Mouse (Mus musculus) kidney, adult 8-10 months (tissue): ENCODE measurements around the gene Dstn.

Source experiments
- DNase-seq, 2 experiments: peaks; one replicate each; pipeline ENCODE4 v3.0.0; 2022

The Dstn gene

DNA sequence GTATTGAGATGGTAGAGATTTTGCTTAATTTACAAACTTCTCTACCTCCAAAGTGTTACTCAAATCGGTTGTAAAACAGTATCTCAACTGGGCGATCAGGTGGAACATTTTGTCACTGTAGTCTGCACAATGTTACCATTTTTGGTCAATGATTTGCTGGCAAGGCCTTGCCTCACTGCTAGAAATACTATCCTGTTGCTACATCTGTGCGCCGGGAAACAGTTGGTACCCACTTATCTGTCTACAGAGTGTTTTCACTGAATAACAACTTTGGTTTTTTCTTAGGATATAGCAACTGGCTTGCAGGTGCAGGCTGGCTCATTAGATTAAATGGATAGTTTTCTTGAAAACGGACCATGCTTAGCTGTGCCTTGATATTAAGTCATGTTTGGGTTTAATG lies 1.1 kb downstream of the Dstn start:
- peak; percentile 37 to 53 for DNase-seq

DNA sequence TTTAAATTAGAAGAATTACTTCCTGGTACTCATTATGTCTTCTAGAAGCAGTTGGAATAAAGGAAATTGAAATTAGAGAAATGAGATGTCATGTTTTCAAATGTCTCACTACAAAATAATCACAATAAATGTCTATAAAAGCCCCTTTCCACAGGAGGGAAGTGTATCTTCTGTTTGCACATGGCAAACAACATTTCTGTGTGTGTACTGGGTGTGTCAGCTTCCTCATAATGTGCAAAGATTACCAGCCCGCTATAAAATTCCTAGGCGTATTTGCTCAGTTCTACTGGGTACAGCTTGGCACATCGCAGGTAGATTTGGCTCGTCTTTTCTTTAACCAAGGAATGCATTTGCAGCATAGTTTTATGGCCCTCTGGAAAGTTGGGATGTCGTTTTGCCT lies 2.5 kb downstream of the Dstn start:
- DNase-seq = no peak

DNA sequence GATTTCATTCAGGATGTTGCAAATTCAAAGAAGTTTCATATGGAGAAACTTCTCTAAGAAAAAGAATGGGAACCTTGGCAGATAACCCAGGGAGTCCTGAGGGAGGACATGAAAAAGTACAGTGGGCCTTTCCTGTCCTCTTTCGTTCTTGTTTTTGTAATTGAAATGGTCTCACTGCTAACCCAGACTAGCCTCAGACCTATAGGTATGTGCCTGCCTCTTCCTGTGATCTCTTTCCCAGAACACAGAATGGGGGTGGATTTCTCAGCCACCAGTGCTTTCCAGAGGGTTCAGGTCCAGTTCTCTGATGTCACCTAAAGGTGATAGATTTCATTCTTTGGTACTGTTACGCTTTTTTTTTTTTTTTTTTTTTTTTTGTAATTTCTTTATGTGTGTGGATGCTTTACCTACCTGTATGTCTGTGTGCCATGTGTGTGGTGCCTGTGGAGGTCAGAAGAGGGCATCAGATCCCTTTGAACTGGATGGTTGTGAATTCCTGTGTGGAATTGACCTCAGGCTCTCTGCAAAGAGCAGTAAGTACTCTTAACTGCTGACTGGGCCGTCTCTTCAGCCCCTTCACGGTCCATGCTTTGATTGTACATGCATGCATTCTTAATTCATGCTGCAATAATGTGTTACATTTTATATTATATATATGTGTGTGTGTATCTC lies 3.8 kb downstream of the Dstn start:
- DNase-seq = peak in 1 of 2 experiments; percentile 31

DNA sequence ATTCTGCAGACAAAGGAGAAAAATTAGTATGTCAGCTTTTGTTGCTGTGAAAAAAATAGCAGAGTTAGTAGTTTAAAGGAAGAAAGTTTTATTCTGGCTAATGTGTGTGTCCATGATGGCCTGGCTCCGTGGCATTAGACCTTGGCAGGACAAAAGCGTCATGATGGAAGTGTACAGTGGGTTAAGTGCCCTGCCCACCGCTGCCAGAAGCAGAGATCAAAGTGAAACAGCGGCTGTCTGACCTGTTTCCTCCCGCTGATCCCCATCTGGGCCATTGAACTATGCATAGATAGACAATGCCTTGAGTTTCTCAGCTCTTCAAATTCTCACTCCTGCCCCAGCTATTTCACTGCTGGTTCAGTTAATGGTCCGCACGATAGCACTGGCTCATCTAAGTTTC lies 9.0 kb downstream of the Dstn start:
- no peak for DNase-seq

DNA sequence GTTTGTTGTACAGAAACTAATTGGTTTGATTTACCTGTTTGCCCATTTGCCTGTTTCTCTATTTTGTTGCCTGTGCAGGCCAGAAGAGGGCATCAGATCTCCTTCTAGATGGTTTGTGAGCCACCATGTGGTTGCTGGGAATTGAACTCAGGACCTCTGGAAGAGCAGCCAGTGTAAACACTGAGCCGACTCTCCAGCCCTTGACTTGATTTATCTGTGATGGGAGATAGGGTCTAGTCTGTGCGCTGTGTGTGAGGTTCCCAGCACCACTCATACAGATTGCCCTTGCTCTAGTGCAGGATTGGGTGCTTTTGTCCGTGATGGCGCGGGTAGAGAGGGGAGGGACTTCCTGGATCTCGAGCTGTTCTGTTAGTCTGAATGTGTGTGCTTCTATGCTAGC lies 10.7 kb downstream of the Dstn start:
- DNase-seq = no peak

DNA sequence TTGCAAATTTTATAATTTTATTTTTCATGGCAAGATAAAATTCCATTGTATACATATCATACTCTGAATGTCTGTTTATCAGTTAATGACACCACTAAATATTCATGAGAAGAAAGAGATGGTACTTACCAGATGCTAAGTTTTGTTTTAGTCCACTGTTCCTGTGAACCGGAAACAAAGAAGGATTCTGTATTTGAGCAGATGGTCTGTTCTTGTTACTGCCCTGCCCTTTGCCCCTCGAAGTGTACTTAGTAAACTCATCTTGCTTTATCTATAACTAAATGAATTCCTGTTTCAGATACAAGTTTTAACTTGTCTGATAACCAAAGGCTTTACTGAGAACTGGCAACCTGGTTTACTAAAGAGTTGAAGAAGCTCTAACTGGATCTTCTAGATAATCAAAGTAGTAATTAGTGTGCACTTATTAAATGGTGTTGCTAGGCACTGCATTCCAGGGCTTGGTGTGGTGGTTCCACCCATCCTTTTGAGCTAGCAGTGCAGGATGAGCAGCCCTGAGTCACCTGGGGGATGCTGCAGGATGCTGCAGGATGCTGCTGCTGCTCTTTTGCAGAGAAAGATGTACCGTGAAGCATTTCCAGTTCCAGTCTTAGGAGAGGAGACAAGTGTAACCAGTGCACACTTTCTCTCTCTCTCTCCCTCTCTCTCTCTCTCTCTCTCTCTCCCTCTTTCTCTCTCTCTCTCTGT lies 14.6 kb downstream of the Dstn start:
- DNase-seq = no peak

DNA sequence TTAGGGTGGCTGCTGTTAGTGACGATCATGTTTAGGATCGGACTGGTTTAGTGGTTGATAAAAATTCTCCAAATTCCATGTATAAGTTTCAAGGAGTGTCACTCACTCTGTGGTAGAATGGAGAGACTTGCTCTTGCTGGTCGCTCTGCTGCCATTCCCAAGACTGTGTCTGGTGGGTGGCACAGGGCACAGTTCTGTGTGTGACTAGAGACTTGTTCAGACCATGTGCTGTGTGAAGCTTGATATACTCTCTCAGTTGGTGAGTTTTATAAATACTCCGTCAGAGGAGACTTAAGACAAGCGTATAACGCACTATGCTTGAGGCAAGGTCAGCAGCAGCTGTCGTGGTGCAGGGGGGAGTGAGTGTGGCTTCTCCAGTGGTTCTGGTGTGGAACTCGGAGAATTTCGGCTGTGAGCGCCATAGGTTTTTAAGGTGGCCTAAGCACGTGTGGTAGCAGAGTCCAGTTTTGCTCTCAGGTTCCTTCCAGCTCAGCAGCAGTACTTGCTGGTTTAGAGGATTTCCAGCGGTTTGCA lies 17.3 kb downstream of the Dstn start:
- DNase-seq = no peak

DNA sequence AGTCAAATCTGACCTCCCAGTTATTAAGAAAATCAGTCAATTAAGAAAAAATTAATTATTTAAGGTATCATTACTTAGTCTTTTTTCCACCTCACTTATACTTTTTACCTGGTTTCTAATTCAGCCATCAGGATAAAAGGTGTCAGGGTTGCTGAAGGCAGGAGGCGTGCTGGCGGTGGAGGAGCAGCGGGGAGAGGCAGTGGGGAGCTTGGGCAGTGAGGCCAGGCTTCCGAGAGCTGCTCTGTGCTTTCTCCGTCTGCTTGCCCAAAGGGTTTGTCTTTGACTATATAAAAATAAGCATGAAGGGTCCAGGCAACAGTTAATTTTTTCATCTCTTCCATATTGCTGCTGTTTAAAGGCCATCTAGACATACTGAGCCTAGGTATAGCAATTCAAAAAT lies 18.4 kb downstream of the Dstn start:
- no peak for DNase-seq

DNA sequence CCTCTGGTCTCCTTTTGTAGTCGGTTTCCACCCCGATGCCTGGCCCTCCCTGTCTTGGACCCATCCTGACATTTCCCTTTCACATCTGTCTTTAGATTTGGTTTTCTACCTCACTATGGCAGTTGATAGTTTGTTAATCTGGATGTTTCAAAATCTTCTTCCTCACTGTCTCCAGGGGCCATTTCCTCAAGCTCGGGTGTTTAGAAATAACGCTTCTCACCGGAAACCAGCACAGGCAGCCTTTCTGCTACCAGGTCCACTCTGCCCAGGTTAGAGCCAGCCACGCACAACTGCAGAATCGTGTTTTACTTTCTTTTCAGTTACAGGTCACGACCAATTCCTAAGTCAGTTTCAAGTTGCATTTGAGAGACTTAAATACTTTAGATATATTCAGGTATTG lies 19.3 kb downstream of the Dstn start:
- no peak for DNase-seq

DNA sequence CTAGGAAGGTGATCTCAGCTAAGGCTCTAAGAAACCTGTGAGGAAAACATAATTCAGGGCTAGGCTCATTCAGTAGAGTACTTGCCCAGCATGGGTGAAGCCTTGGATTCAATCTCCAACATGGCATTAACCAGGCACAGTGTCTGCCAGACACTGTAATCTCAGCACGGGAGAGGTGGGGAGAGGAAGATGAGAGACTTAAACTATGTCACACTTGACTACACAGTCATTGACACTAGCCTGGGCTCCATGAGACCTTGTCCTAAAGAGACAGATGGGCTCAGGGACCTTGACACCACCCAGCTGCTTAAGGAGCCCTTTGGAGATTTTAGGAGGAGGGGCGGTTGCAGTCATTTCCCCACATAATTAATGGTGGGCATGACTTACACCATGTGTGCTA lies 22.7 kb downstream of the Dstn start:
- DNase-seq = no peak

DNA sequence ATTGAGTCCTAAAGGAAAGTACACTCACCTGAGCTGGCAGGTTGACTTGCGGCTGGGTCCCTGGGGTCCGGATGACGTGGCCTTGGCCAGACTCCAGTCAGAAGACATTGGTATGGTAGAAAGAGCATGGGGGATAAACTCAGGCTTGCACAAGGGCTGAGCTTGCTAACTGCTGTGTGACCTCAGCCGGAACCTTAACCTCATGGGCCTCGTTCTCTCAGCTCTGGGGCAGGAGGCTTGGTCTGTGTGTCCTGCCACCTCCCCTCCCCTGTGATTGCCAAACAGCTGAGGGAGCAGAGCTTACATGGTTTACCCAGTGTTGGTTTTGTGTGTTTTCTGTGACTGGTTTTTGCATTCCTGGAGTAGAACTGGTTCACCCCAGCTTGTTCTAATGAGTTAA lies 25.3 kb downstream of the Dstn start:
- DNase-seq = no peak

DNA sequence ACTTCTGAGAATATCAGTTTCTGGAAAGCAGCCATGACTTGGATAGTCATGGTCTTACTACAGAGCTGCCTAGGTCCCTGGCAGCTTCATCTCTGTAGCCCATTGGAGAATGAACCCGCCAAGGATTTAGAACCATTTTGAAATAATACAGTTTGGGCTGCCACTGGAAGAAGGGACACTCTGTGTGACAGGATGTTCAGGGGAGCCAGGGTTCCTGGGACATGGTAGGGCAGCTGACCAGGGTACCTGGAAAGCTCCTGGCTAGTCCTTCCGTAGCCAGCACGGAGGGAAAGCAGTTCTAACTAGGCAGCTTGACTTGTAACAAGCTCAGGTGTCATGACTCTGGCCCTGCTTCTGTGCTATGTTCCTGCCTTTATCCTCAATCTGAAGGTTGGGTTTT lies 29.7 kb downstream of the Dstn start:
- no peak for DNase-seq

DNA sequence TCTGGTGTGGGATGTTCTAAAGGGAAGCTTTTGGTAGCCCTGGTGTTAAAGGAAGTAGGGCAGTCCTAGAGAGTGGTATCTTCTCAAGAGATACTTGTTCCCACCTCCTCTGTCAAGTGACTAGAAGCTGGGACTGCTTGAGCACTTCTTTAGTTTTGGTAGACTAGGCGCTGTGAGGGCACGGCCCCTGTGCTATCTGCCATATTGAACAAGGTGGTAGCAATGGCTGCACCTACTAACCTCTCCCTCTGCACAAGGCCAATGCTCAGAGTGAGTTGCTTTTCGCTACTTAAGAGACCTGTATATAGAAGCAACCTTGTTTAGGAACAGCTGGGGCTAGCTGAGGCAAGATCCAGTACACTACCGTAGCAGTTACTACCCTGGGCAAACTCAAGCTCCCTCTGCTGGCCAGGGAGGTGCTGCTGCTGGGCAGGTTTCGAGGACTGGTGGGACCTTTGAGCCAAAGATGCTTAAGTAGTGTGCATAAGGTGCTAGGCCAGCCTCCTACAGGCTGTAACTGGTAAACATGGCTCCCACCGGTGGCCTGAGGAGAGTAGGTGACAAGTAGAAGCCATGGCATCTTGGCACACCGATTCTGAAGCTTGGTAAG lies 30.5 kb downstream of the Dstn start:
- peak; percentile 32 to 63 for DNase-seq

DNA sequence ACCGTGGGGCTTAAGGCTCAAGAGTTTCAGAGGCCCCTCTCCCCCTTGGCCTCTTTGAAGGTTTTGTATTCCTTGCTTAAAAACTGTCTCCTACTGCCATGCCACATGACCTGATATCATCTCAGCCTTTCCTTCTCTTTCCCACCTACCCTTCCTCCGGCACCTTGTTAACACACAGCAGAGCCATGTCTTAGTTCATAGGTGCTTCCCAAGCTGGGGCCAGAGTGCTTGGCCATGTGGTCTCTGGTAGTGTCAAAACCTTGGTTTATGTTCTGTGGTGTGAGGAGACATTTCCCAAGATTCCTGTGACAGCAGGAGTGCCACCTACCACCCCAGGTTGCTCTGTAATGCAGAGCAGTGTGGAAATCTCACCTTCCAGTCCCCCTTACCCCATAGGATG lies 31.3 kb downstream of the Dstn start:
- no peak for DNase-seq

DNA sequence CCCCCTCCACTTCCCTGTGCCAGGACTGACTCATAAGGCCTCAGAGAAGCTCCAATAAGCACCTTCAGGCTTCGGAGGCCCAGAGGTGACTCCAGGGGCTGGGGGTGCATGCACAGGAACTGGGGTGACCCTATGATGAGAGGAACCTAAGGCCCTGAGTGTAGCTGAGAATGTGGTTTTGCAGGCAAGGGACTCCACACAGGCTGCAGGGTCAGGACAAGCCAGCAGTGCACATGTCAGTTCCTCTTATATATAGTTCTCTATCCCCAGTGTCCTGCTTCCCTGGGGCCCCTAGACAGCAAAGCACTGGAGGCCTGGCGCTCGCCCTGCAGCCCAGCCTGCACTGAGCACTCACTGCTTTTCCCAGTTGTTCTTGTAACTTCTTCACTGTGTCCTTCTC lies 32.9 kb downstream of the Dstn start:
- no peak for DNase-seq

DNA sequence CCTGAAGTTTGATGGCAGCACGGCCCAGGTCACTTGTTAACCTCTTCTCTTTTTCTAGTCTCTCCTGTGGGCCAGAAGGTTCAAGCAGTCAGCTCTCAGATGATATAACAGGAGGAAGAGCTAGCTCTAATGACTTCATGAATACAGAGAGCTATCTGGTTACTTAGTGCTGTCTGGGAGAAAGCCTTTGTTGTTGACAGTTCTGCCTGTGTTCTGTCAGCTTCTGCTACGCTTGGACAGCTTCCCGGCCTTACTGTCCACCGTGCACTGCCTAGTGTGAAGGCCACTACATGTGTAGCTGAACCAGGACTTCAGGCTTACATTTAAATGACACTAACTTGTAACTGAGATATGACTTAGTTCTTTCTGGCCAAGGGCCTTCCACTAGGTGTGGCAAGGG lies 33.3 kb downstream of the Dstn start:
- DNase-seq = no peak

DNA sequence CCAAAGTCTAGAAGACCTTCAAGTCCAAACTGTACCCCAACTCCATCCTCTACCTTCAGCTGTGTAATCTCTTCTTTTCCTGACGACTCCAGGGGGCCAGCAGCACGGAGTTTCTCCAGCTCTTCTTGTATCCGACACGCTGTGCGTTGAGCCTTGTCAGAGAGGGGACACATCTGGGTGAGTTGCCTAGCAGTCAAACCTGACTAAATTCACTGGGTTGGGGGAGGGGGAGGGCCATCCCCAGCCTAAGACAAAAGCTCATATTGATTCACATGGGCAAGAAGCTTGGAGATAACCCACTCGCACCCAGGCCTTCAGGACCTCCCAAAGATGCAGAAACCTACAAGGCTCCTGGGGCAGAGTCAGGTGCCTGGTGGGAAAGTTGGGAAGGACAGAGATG lies 34.1 kb downstream of the Dstn start:
- DNase-seq = no peak

DNA sequence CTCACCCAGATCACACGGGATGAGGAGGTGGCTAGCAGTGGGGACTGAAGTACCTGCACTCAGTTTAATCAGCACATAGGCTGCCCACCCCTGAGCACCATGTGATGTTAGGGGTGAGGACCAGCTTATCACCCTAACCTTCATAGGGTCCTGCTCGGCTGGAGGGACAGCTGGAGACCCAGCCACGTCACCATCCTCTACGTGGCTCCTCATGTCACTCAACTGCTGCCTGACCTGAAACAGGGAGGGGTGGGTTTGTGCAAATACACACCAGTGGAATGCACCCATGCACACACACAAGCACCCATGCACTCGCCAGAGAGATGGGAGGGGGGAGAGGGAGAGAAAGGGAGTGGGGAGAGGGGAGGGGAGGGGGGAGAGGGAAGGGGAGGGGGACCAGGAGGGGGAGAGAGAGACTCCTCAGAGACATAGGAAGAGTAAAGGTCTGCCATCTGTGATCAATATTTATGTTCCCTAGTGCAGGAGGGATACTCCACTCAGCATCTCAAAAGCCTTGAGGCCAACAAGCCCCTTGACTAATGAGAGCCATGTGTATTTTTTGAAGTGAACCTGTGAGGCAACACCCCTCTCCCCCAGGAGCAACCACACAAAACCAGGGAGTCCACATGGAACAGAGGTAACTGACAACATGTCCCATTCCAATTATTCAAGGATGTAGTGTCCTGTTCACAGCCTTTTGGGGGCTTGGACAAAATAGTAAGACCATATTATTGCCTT lies 35.3 kb downstream of the Dstn start:
- DNase-seq = no peak

DNA sequence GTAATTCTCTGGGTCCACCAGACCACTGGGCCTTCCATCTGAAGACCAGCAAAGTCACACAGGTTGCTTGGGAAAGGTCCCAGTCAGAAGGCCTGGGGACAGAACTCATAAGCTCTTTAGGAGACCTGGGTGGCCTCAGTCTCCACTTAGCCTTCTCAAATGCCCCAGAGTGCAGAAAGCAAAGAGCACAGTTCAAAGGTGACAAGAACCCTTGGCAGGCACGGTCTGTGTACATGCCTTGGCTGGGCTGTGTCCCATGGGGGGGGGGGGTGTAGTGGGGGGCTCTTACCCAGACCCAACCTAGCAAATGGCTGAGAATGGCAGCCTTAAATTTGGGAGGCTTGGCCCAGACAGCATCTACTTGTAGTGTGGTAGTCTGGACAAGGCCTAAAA lies 35.9 kb downstream of the Dstn start:
- peak; percentile 23 to 33 for DNase-seq

DNA sequence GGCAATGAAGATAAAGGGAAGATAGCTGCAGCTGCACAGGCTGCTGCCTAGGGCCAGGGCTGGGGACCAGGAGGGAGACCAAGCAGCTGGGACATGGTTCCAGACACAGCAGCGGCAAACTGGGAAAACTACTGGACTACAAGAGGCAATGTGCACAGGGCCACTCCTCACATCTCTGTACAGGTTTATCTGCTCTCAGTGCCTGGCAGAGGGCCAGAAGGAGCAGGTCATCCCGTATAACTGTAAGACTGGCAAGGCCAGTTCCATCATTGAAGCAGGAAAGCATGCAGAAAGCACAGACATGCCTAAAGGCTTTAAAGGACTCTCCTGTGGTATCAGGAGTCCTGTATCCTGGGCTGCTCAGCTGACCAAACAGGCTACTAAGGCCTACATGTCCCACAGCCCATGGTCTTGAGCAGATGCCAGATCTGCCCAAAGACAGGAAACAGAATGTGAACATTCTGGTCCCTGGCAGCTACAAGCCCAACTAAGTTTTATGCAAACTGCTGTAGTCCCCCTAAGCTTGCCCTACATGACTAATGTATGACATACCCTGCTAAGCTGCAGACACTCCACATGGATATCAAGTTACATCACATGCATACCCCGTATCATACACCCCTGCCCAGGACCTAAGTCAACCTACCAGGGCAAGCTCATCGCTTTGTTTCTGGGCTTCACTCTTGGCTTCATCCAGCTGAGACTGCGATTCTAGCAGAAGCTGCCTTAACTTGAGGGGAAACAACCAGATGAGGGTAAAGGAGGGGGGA lies 36.6 kb downstream of the Dstn start:
- DNase-seq = peak in 1 of 2 experiments; percentile 21

DNA sequence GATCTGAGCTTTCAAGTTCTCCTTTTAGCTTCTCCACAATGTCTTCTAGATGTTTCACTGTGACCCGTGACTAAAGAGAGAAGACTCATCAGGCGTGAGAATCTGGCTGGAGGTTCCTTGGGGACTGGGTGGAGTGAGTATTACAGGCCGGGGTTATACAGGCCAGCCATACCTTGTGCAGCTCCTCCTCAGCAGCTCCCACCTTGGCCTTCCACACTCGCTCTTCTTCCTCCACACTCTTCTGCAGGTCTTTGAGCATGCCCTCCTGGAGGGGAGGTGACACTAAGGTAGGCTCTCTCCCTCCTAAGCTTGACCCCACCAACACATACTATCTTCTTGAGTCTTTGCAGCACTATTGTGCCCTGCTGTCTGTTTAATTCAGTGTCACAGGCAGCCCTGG lies 38.8 kb downstream of the Dstn start:
- DNase-seq = no peak

DNA sequence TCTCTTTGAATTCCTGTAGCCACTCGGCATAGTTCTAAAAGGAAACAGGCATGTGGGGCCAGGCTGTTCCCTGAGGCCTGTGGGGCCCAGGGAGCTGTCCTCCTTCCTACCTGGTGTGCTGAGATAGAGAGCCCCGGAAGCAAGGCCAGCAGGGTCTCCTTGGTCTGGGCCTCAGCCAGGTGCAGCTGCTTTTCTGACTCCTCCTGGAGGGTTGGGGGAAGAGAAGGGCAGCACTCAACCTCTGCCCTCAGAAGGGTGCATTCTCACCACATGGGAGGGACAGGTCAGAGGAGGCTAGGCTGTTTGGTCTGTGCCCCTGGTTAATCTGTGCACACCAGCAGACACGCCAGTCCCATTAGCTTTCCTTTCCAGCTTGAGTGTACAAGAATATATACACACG lies 39.9 kb downstream of the Dstn start:
- DNase-seq = peak in 1 of 2 experiments; percentile 42

DNA sequence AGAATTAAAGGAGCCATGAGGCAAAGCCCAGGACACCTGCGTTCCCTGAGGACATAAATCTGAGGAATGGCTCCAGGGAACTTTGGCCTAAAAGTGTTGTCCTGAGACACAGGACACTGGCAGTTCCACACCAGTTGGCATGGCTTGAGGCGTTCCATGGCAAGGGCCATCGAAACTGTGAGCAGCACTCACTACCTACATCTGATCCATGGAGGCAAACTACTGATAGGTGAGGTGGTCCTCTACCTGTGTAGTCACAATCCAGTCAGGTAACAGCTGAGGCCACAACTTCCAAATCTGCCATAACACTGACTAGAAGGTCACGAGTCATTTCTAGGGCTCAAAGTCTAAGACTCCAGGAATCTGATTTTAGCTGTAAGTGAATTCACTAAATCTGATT lies 40.6 kb downstream of the Dstn start:
- peak; percentile 18 to 38 for DNase-seq
